Mouse (Mus musculus) liver, embryonic 14.5 days (tissue): ENCODE data around the gene Olfr539. TPM values are rescaled to one million over a fixed set of nuclear protein-coding genes. Genes with fewer than 3 reads are reported as not detected.

Experiments
- ATAC-seq: fragments of 200-750 bp; cut with Nextera tagmentation; 2 replicates; pipeline ENCODE4 v1.8.0; 2017; ENCODE audit warnings: moderate number of reproducible peaks, mild to moderate bottlenecking, moderate library complexity; ENCODE audit not compliant: insufficient read depth
- DNase-seq, 3 experiments: peaks; one replicate each; pipeline ENCODE4 v3.0.0-alpha.2; 2012 to 2013; ENCODE audit warnings: low read depth in 3 of 3, low spot score in 3 of 3
- H3K27ac ChIP-seq: fragments of 300-500 bp; sonication (generic); 2 replicates; pipeline ENCODE4 v1.5.1; 2014; ENCODE audit warnings: moderate library complexity, mild to moderate bottlenecking, control low read depth, inconsistent platforms
- H3K27me3 ChIP-seq: fragments of 300-500 bp; sonication (generic); 2 replicates; pipeline ENCODE4 v1.6.1; 2014; ENCODE audit warnings: mild to moderate bottlenecking, low read length, moderate library complexity; ENCODE audit not compliant: control insufficient read depth, insufficient read depth
- H3K36me3 ChIP-seq: fragments of 300-500 bp; sonication (generic); replicated peaks from 2 replicates; pipeline ENCODE4 v1.6.1; 2014; ENCODE audit warnings: low read depth; ENCODE audit not compliant: control insufficient read depth, insufficient read depth
- H3K4me1 ChIP-seq, 2 experiments: fragments of 200-500 bp in 1 of 2; fragments of 300-500 bp in 1 of 2; sonication (generic) in 1 of 2; replicated peaks; 2 replicates each; pipeline ENCODE4 v1.6.1; 2012 to 2014; ENCODE audit warnings: antibody characterized with exemption in 1 of 2, inconsistent platforms in 1 of 2, low read length in 1 of 2; ENCODE audit not compliant: control insufficient read depth in 2 of 2, insufficient read depth in 2 of 2
- H3K4me2 ChIP-seq: fragments of 300-500 bp; sonication (generic); 2 replicates; pipeline ENCODE4 v1.6.1; 2014; ENCODE audit warnings: low read depth, mild to moderate bottlenecking, control low read depth, moderate library complexity
- H3K4me3 ChIP-seq, 2 experiments: fragments of 200-500 bp in 1 of 2; fragments of 300-500 bp in 1 of 2; sonication (generic) in 1 of 2; 2 replicates each; pipeline ENCODE4 v1.5.1; 2012 to 2014; ENCODE audit warnings: low read depth in 2 of 2, low read length in 2 of 2, mild to moderate bottlenecking in 2 of 2, control low read depth in 1 of 2, inconsistent platforms in 1 of 2, moderate library complexity in 1 of 2; ENCODE audit not compliant: insufficient read depth in 1 of 2
- H3K9ac ChIP-seq: fragments of 300-500 bp; sonication (generic); replicated peaks from 2 replicates; pipeline ENCODE4 v1.6.1; 2014; ENCODE audit warnings: mild to moderate bottlenecking, control low read depth, moderate library complexity
- H3K9me3 ChIP-seq: fragments of 300-500 bp; sonication (generic); 2 replicates; pipeline ENCODE4 v1.6.1; 2016; ENCODE audit warnings: low read length, mixed read lengths; ENCODE audit not compliant: control insufficient read depth
- CTCF ChIP-seq: IDR thresholded peaks from 2 replicates; pipeline ENCODE4 v1.5.1; 2016; ENCODE audit warnings: antibody characterized with exemption, low read depth, control low read depth
- EP300 ChIP-seq: IDR thresholded peaks from 2 replicates; pipeline ENCODE4 v1.6.1; 2016; ENCODE audit warnings: antibody characterized with exemption, low read depth
- WGBS: fragments of 180-500 bp; shearing (Covaris S2); extraction: QIAGEN DNeasy Blood & Tissue Kit; methylation state at CpG from one replicate; pipeline ENCODE4 v1.1.7; 2014; ENCODE audit not compliant: insufficient replicate concordance; 5-methylcytosine and 5-hydroxymethylcytosine counted together
- polyA plus RNA-seq, 2 experiments: library from polyadenylated mRNA; depleted of rRNA in 1 of 2; stranded (reverse) in 1 of 2; unstranded in 1 of 2; fragments of >200 nt; fragmentation: Nextera tagmentation in 1 of 2; extraction: Ambion mirVana in 1 of 2; gene quantifications; 2 replicates each; pipeline versions ENCODE4 v1.2.1 to v1.2.3; 2012 to 2014

Gene Olfr539
- polyA plus RNA-seq, 2 experiments = not detected

GRCm38 (mm10) chr7:140707536-140708284 lies 48.0 kb downstream of the Olfr539 start:
- Histone ChIP-seq H3K4me1 (no peaks in the 10 kb centered on the region), H3K36me3 (no peaks in the 10 kb centered on the region), H3K27me3 (no peaks in the 10 kb centered on the region), H3K9ac (no peak overlapping the region), H3K4me2 (no peak overlapping the region), H3K27ac (no peak overlapping the region), H3K9me3 (no peaks in the 10 kb centered on the region), H3K4me3 (no peak overlapping the region)
- 46% methylated on average over 6 of the region's 6 CpGs for WGBS
- TF ChIP-seq EP300 (no peak), CTCF (no peak)
- no peak for ATAC-seq
- no peak for DNase-seq

GRCm38 (mm10) chr7:140717155-140718055 lies 57.7 kb downstream of the Olfr539 start:
- ATAC-seq (no peak), DNase-seq (no peak)
- TF ChIP-seq CTCF (no peak), EP300 (no peak)
- Histone ChIP-seq H3K9me3 (no peaks in the 10 kb centered on the region), H3K9ac (no peak overlapping the region), H3K4me3 (no peak overlapping the region), H3K36me3 (no peaks in the 10 kb centered on the region), H3K4me2 (no peak overlapping the region), H3K27me3 (no peaks in the 10 kb centered on the region), H3K27ac (no peak overlapping the region), H3K4me1 (peaks cover 0 to 5% of the 10 kb centered on the region in 2 experiments; a peak in 1 of 4 replicates)
- WGBS = 56% methylated on average over 7 of the region's 7 CpGs

GRCm38 (mm10) chr7:140721095-140721494 lies 61.4 kb downstream of the Olfr539 start:
- H3K27me3 ChIP-seq = no peaks in the 10 kb centered on the region
- TF ChIP-seq CTCF = no peak
- TF ChIP-seq EP300 = no peak
- H3K9ac ChIP-seq = no peak overlapping the region
- 39% methylated on average over 6 of the region's 6 CpGs for WGBS
- H3K27ac ChIP-seq = no peak overlapping the region
- ATAC-seq (no peak), DNase-seq (no peak)
- H3K4me3 ChIP-seq = no peak overlapping the region
- H3K9me3 ChIP-seq = no peaks in the 10 kb centered on the region
- H3K4me2 ChIP-seq = no peak overlapping the region
- H3K4me1 ChIP-seq = peaks cover 0 to 5% of the 10 kb centered on the region in 2 experiments; a peak in 1 of 4 replicates
- no peaks in the 10 kb centered on the region for H3K36me3 ChIP-seq

- DNase-seq (no peak), ATAC-seq (no peak)
- TF ChIP-seq CTCF (no peak), EP300 (no peak)
- Histone ChIP-seq H3K4me1 (peaks cover 0 to 5% of the 10 kb centered on the region in 2 experiments; a peak in 1 of 4 replicates), H3K27me3 (no peaks in the 10 kb centered on the region), H3K36me3 (no peaks in the 10 kb centered on the region), H3K4me3 (no peak overlapping the region), H3K27ac (no peak overlapping the region), H3K9ac (no peak overlapping the region), H3K9me3 (no peaks in the 10 kb centered on the region), H3K4me2 (no peak overlapping the region)
Observed at GRCm38 (mm10) chr7:140725558-140725957, 65.8 kb downstream of the Olfr539 start.

Other genes starting within 250 kb of the Olfr539 start
- not detected in 2 replicates for gene Olfr532, start 238.3 kb upstream of the Olfr539 start, polyA plus RNA-seq (2012; rRNA removed)
- gene Olfr532, start 238.3 kb upstream of the Olfr539 start, polyA plus RNA-seq (2014; fragmentation: Nextera tagmentation; extraction: Ambion mirVana) = not detected in 2 replicates
- not detected in 2 replicates for gene Olfr533, start 196.6 kb upstream of the Olfr539 start, polyA plus RNA-seq (2012; rRNA removed)
- gene Olfr533, start 196.6 kb upstream of the Olfr539 start, polyA plus RNA-seq (2014; fragmentation: Nextera tagmentation; extraction: Ambion mirVana) = not detected in 2 replicates
- not detected in 2 replicates for gene Olfr535, start 175.7 kb upstream of the Olfr539 start, polyA plus RNA-seq (2012; rRNA removed)
- gene Olfr535, start 175.7 kb upstream of the Olfr539 start, polyA plus RNA-seq (2014; fragmentation: Nextera tagmentation; extraction: Ambion mirVana) = not detected in 2 replicates
- not detected in 2 replicates for gene Olfr536, start 152.5 kb upstream of the Olfr539 start, polyA plus RNA-seq (2012; rRNA removed)
- not detected in 2 replicates for gene Olfr536, start 152.5 kb upstream of the Olfr539 start, polyA plus RNA-seq (2014; fragmentation: Nextera tagmentation; extraction: Ambion mirVana)
- gene Olfr538, start 92.0 kb upstream of the Olfr539 start, polyA plus RNA-seq (2012; rRNA removed) = not detected in 2 replicates
- gene Olfr538, start 92.0 kb upstream of the Olfr539 start, polyA plus RNA-seq (2014; fragmentation: Nextera tagmentation; extraction: Ambion mirVana) = not detected in 2 replicates
- gene Olfr46, start 58.7 kb upstream of the Olfr539 start, polyA plus RNA-seq (2012; rRNA removed) = not detected in 2 replicates
- gene Olfr46, start 58.7 kb upstream of the Olfr539 start, polyA plus RNA-seq (2014; fragmentation: Nextera tagmentation; extraction: Ambion mirVana) = not detected in 2 replicates
- not detected in 2 replicates for gene Olfr61, start 31.0 kb upstream of the Olfr539 start, polyA plus RNA-seq (2012; rRNA removed)
- not detected in 2 replicates for gene Olfr61, start 31.0 kb upstream of the Olfr539 start, polyA plus RNA-seq (2014; fragmentation: Nextera tagmentation; extraction: Ambion mirVana)
- gene Olfr53, start 13.5 kb upstream of the Olfr539 start, polyA plus RNA-seq (2012; rRNA removed) = not detected in 2 replicates
- gene Olfr53, start 13.5 kb upstream of the Olfr539 start, polyA plus RNA-seq (2014; fragmentation: Nextera tagmentation; extraction: Ambion mirVana) = not detected in 2 replicates
- gene Olfr45, start 22.0 kb downstream of the Olfr539 start, polyA plus RNA-seq (2012; rRNA removed) = not detected in 2 replicates
- not detected in 2 replicates for gene Olfr45, start 22.0 kb downstream of the Olfr539 start, polyA plus RNA-seq (2014; fragmentation: Nextera tagmentation; extraction: Ambion mirVana)
- gene Olfr541, start 37.3 kb downstream of the Olfr539 start, polyA plus RNA-seq (2012; rRNA removed) = not detected in 2 replicates
- not detected in 2 replicates for gene Olfr541, start 37.3 kb downstream of the Olfr539 start, polyA plus RNA-seq (2014; fragmentation: Nextera tagmentation; extraction: Ambion mirVana)
- 0.07 and 0.14 TPM in 2 replicates for gene Cyp2e1, start 103.8 kb downstream of the Olfr539 start, polyA plus RNA-seq (2012; rRNA removed)
- 0.17 and 0.18 TPM in 2 replicates for gene Cyp2e1, start 103.8 kb downstream of the Olfr539 start, polyA plus RNA-seq (2014; fragmentation: Nextera tagmentation; extraction: Ambion mirVana)
- 0.08 and 0.09 TPM in 2 replicates for gene Syce1, start 127.9 kb downstream of the Olfr539 start, polyA plus RNA-seq (2012; rRNA removed)
- gene Syce1, start 127.9 kb downstream of the Olfr539 start, polyA plus RNA-seq (2014; fragmentation: Nextera tagmentation; extraction: Ambion mirVana) = not detected in 2 replicates
- 0.06 and 0.10 TPM in 2 replicates for gene Zfp941, start 162.2 kb downstream of the Olfr539 start, polyA plus RNA-seq (2012; rRNA removed)
- gene Zfp941, start 162.2 kb downstream of the Olfr539 start, polyA plus RNA-seq (2014; fragmentation: Nextera tagmentation; extraction: Ambion mirVana) = 0.10 and 0.25 TPM in 2 replicates
- 8.3 and 9.1 TPM in 2 replicates for gene Urah, start 175.1 kb downstream of the Olfr539 start, polyA plus RNA-seq (2012; rRNA removed)
- gene Urah, start 175.1 kb downstream of the Olfr539 start, polyA plus RNA-seq (2014; fragmentation: Nextera tagmentation; extraction: Ambion mirVana) = 19.3 and 22.8 TPM in 2 replicates
- gene Scgb1c1, start 185.6 kb downstream of the Olfr539 start, polyA plus RNA-seq (2012; rRNA removed) = not detected in 2 replicates
- gene Scgb1c1, start 185.6 kb downstream of the Olfr539 start, polyA plus RNA-seq (2014; fragmentation: Nextera tagmentation; extraction: Ambion mirVana) = not detected in 2 replicates
- gene Odf3, start 187.9 kb downstream of the Olfr539 start, polyA plus RNA-seq (2012; rRNA removed) = not detected in 2 replicates
- gene Odf3, start 187.9 kb downstream of the Olfr539 start, polyA plus RNA-seq (2014; fragmentation: Nextera tagmentation; extraction: Ambion mirVana) = not detected in 2 replicates
- gene Gm45785, start 196.4 kb downstream of the Olfr539 start, polyA plus RNA-seq (2012; rRNA removed) = not detected in 2 replicates
- gene Gm45785, start 196.4 kb downstream of the Olfr539 start, polyA plus RNA-seq (2014; fragmentation: Nextera tagmentation; extraction: Ambion mirVana) = not detected in 2 replicates
- gene Ric8a, start 197.0 kb downstream of the Olfr539 start, polyA plus RNA-seq (2012; rRNA removed) = 14.4 and 17.9 TPM in 2 replicates
- 19.1 and 19.7 TPM in 2 replicates for gene Ric8a, start 197.0 kb downstream of the Olfr539 start, polyA plus RNA-seq (2014; fragmentation: Nextera tagmentation; extraction: Ambion mirVana)
- 8.3 and 11.6 TPM in 2 replicates for gene Bet1l, start 197.6 kb downstream of the Olfr539 start, polyA plus RNA-seq (2012; rRNA removed)
- gene Bet1l, start 197.6 kb downstream of the Olfr539 start, polyA plus RNA-seq (2014; fragmentation: Nextera tagmentation; extraction: Ambion mirVana) = 20.6 and 21.1 TPM in 2 replicates
- gene Psmd13, start 222.0 kb downstream of the Olfr539 start, polyA plus RNA-seq (2012; rRNA removed) = 39.8 and 50.8 TPM in 2 replicates
- 90.5 and 92.6 TPM in 2 replicates for gene Psmd13, start 222.0 kb downstream of the Olfr539 start, polyA plus RNA-seq (2014; fragmentation: Nextera tagmentation; extraction: Ambion mirVana)
- 13.7 and 14.0 TPM in 2 replicates for gene Sirt3, start 222.4 kb downstream of the Olfr539 start, polyA plus RNA-seq (2012; rRNA removed)
- 14.4 and 14.7 TPM in 2 replicates for gene Sirt3, start 222.4 kb downstream of the Olfr539 start, polyA plus RNA-seq (2014; fragmentation: Nextera tagmentation; extraction: Ambion mirVana)
- not detected in 2 replicates for gene Cox8b, start 240.5 kb downstream of the Olfr539 start, polyA plus RNA-seq (2012; rRNA removed)
- not detected in 2 replicates for gene Cox8b, start 240.5 kb downstream of the Olfr539 start, polyA plus RNA-seq (2014; fragmentation: Nextera tagmentation; extraction: Ambion mirVana)